Mouse (Mus musculus) testis, adult 2 months (tissue): ENCODE results near the gene Mob2.

Source experiments
- CTCF ChIP-seq: fragments of 200-500 bp; IDR thresholded peaks from 2 replicates; pipeline ENCODE4 v1.5.1; 2012; ENCODE audit warnings: low read depth, mild to moderate bottlenecking, inconsistent platforms, low read length, moderate library complexity; ENCODE audit not compliant: control insufficient read depth, insufficient read depth, insufficient replicate concordance
- POLR2A ChIP-seq: fragments of 200-500 bp; IDR thresholded peaks from 2 replicates; pipeline ENCODE4 v1.6.1; 2012; ENCODE audit warnings: low read depth, mild to moderate bottlenecking, inconsistent platforms, low read length, moderate library complexity; ENCODE audit not compliant: control insufficient read depth

- TF ChIP-seq CTCF = no peak
- TF ChIP-seq POLR2A = no peak
These were observed 7.6 kb upstream of the Mob2 start for GRCm38 (mm10) chr7:142068429-142068828.
